Mouse (Mus musculus): ENCODE data around the gene Csnk1g2.

The Csnk1g2 gene
- long read RNA-seq, experiment 1, partial matches to known transcripts = 2 of 12 reads
- long read RNA-seq, experiment 1, other reads (novel, unspliced or antisense) = 10 of 12 reads
- long read RNA-seq, experiment 2, partial matches to known transcripts = 3 of 9 reads
- long read RNA-seq, experiment 2, other reads (novel, unspliced or antisense) = 6 of 9 reads

DNA sequence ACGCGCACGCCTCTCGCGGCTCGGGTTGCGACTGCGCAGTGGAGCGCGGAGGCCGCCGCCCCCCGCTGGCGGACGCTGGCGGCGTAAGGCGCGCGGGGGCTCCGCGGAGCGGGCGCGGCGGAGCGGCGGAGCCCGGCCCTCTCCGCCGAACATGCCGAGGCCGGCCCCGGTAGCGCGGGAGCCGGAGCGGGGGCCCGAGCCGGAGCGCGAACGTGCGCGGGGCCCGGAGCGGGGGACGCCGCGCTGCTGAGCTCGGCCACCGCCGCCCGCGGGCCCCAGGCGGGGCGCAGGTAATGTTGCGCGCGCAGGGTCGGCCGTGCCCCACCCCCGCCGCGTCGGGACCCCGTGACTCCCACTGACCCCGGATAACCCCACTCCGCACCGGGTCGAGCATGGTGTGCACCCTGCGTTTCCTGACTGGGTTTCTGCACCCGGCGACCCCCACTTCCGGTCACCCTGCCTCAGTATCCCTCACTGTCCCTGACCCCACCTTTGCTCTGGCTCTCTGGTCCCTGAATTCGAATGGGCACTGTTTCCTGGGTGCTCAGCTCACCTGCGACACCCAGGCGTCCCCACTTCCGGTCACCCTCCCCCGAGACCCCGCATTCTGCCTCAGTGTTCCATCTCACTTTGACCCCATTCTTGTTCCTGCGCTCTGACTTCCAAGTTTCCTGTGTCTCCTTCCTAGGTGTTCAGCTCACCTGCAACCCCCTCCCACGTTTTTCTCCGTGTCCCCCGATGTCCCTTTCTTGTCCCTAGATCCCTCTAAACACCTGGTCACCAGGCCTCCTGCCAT is at the start of gene Csnk1g2:
Gene Csnk1g2 (plus strand): TSS at position 178 of the 796 bp plus-strand sequence.
- intact Hi-C loops (cut with DNase I) = loop anchor here (5.0 kb wide), 1 partner anchor 46 kb away; the partner anchor contains the start of gene Klf16

DNA sequence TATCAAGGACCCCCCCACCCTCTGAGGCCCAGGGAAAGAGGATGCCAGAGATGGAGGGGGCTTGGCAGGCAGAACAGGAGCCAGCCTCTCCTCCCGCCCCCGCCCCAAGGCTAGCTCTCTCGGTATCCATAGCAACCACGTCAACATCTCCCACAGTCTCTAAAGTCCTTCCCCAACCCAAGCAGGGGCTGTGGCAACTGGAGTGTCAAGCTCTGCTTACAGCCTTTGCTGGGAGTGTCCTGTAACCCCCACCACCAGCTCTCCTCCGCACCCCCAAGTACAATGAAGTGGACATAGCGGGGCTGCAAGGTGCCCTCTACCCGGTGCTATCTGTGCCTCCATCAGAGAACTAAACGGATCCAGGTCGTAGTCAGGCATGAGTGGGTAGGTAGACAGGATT is 48.7 kb upstream of the Csnk1g2 start:
- intact Hi-C loops (cut with DNase I) = no loop called here

DNA sequence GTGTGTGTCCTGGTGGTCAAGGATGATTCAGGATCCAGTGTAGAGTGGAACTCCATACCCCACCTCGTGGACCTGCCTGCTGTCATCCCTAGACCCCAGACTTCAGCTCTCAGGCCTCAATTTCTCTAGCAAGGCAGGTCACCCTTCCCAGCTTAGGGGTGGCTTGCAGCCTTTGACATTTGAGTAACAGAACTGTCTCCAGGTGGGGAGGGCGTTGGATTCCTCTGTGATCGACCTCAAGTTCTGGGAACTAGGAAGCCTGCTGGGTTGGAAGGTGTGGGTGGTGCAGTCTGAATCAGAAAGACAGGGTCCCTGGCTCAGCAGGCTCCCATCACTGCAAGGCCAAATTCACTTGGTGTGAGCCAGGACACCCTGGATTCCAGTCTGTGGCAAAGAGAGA is 47.7 kb upstream of the Csnk1g2 start:
- intact Hi-C loops (cut with DNase I) = loop anchor here (5.0 kb wide), 2 partner anchors 47 to 112 kb away; partner anchors contain the start of gene Csnk1g2

DNA sequence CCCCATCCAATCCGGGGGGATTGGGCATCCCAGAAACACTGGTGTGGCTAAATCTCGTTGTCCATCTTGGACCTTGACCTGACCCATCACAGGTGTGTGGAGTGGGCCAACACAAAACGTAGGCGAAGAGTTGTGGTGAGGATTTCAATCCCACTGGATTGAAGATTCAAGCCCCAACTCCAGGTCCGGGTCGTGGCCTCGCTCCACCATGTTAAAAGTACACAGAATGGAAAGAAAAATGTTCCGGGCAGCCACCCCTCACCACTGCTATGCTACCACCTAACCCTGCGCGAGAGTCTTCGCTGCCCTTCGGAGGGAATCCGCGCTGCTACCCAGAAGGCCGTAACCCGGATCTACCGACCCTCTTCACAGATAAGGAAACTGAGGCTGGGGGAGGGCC is 46.7 kb upstream of the Csnk1g2 start:
- intact Hi-C loops (cut with DNase I) = loop anchor here (5.0 kb wide), 2 partner anchors 46 to 111 kb away; partner anchors contain the start of gene Csnk1g2

DNA sequence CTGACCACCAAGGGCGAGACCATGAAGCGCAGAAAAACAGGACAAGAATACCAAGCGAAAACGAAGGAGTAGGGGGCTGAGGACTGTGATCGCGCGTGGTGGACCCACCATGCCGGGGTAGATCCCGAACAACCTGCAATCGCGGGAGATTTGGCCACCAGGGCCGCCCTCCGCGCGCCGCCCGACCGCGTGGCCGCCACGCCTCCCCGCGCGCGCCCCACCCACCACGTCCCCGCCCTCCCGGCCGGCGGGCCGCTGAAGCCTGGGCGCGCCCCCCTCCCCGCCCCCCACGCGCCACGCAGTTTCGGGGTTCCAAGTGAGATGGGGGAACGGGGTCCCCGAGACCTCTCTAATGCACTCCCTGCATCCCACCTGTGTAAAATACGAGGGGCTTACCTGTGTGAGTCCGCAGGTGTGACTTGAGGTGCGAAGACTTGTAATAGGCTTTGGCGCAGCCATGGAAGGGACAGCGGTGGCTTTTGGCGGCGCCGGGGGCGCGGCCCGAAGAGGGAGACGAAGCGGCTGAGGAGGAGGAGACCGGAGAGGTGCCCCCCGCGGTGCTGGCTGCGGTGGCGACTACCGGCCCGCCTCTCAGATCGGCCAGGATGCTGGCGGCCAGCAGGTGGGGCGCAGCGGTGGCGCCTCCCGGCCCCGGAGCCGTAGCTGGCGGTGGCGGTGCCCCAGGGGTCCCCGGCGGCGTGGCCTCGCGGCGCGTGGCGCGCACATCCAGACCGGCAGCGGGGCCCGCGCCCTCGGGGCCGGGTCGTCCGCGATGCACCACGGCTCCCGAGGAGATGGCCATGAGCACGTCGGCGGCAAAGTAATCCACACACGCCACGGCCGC is 46.1 kb upstream of the Csnk1g2 start:
- intact Hi-C loops (cut with DNase I) = loop anchor here (5.0 kb wide), 2 partner anchors 46 to 111 kb away; partner anchors contain the start of gene Csnk1g2

DNA sequence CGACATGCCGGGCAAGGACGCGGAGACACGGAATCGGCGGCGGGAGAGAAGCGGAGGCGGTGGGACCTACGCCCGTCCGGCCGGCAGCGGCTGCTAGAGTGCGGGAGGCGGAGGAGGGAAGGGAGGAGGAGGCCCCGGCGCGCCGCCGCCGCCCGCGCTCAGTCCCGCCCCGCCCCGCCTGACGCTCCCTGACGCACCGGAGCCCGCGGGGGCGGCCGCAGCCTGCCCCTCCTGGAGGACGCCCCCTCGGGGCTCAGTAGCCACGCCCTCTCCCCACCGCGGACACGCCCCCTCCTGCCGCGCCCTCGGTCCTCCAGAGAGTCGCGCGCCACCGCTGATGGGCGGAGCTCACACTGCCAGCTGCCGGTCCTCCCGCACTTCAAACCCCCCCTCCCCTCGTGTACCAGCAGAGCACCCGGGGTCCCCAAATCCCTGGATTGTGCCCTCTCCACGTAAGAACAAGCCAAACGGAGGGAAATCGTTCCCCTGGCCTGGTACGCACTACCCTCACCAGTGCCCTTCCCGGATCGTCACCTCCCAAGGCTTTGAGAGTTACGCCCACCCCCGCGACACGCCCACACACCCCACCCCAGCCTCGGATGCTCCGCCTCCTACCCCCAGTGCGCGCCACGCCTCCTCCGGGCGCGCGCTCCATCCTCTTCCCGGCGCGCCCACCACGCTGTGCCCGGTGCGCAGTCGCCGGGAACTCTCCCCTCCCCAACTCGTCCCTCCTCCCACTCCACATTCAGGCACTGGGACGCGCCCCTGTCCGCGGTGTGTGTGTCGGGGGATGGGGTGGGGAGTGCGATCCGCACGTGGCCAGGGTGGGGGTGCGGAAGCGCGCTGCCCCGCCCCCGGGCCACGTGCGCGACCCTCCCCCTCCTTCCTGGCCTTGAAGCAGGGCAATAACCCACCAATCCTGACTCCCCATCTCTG is 45.2 kb upstream of the Csnk1g2 start, which contains the start of gene Klf16:
Gene Klf16 (minus strand): TSS at position 127 of the 936 bp plus-strand sequence.
- intact Hi-C loops (cut with DNase I) = loop anchor here (5.0 kb wide), 2 partner anchors 45 to 110 kb away; partner anchors contain the start of gene Csnk1g2

DNA sequence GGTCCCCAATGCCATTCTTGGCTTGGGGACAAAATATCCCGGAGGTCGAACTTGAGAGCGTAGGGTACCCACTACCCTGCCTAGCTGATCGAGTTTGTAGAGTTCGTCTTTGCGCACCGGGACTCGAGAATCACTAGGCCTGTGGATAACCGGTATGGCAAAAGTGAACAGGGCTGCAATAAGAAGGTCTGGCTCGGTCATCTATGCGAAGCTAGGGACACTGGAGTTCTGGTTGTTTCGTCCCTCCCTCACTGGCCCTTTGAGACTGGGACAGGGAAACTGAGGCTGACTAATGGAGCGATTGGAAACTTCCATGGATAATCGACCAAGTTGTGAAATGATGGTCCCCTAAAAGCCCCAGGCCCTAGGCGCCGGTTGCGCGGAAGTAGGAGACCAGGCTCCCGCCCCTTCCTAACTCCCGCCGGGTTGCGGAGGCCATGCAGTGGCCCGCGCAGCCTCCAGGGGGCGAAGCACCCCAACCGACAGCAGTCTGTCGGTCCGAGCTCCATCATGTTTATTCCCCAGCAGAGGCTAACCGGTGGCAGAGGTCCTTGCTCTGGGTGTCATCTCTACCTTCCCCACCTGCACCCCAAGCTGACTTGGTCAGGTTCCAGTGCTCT is 44.4 kb upstream of the Csnk1g2 start:
- intact Hi-C loops (cut with DNase I) = loop anchor here (5.0 kb wide), 2 partner anchors 44 to 109 kb away; partner anchors contain the start of gene Csnk1g2

DNA sequence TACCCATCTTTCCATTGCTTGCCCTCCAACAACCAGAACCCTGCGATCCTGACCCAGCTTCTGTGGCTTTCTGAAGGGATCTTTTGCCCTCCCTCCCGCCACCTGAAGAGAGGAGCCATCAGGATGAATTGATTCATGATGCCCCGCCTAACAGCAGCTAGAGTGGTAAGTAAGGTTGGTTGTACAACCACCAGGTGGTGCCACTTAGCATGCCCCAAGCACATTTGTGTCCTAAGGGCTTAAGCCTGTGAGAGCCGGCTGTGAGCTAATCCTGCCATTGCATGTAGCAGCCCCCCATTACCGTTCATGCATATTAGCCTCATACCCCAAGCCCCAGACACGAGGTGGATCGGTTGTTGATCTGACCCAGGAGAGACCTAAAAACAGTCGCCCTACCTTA is 43.7 kb upstream of the Csnk1g2 start:
- intact Hi-C loops (cut with DNase I) = loop anchor here (5.0 kb wide), 2 partner anchors 43 to 108 kb away; partner anchors contain the start of gene Csnk1g2

DNA sequence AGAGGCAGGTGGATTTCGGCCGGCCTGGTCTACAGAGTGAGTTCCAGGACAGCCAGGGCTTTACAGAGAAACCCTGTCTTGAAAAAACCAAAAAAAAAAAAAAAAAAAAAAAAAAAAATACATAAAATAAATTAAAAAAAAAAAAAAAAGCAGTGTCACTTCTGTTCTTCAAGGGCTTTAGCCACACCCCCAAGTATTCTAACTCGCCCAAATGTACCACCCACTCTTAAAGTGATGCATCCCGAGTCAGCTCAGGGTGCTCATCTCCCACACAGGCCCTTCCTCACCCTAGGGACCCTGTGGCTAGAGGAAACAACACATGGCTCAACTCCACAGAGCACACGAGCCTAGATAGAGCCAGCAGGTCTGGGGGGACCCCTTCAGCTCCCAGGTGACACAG is 39.6 kb upstream of the Csnk1g2 start:
- intact Hi-C loops (cut with DNase I) = no loop called here

DNA sequence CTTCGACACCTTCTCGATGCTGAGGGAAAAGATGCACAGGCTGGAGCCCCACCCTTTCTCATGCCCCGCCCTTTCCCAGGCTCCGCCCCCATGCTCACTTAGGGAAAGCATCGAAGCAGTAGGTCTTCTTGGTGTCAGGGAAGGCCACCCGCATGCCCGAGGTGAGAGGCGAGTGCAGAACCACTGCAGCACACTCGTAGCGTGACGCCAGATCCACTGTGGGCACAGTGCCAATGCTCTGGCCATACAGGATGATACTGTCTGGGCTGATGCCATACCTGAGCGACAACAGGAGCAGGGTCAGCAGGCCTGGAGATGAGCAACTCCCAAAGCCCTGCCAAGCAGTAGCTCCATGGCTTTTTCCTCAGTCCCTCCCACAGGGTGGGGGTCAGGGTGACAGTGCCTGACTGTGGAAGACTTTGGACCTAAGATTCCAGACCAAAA is 38.6 kb upstream of the Csnk1g2 start:
- intact Hi-C loops (cut with DNase I) = no loop called here

DNA sequence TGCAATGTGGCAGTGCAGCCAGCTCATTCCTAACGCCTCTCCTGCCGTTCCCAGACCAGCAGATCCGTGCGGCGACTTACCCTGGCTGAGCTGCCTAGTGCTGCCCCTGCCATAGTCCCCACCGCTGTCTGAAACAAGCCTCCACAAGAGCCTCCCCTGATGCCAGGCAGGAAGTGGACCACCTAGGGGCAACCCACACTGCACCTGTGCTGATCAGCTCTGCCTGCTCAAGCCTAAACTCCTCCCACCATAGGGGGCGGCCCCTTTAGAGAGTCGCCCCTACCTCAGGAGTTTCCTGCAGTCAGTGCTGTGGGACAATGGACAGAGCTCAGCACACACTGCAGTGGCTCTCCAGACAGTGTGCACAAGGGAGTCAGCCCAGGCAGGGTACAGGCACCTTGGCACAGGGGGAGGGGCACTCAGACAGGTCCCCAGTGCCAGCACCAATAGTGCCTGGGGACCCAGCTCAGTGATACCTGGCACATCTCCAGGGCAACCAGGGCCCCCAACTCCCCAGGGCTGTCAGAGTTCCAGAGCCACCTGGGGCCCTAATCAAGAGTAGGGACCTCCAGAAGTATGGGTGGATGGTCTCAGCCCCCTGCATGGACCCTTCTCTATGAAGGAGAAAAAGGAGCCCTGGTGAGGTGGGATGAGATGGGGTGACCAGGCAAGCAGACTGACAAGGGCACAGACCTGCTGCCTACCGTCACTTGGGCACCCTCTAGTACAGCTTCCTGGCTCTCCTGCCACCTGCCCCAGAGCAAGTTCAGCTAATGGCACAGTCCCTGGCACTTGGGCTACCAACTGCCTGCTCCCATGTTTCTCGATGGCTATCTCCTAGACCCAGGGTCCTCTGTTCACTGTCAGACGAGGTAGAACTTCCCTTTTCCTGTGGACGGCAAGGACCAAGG is 37.7 kb upstream of the Csnk1g2 start:
- intact Hi-C loops (cut with DNase I) = no loop called here

DNA sequence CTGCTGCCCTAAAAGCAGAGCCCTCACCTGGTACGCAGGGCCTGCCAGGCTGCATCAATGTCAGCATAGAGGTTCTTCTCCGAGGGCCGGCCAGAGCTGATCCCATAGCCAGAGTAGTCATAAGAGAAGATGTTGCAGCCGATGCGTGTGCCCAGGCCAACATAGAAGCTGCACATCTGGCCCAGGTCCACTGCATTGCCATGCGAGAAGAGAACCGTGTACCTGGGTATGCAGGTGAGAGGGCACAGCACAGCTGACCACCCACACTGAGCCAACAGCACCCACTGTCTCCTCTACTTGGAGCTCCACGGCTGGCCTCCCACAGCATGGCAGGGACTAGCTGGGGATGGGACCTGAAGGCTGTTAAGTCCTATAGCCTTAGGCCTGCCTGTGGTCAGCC is 37.1 kb upstream of the Csnk1g2 start:
- intact Hi-C loops (cut with DNase I) = no loop called here

DNA sequence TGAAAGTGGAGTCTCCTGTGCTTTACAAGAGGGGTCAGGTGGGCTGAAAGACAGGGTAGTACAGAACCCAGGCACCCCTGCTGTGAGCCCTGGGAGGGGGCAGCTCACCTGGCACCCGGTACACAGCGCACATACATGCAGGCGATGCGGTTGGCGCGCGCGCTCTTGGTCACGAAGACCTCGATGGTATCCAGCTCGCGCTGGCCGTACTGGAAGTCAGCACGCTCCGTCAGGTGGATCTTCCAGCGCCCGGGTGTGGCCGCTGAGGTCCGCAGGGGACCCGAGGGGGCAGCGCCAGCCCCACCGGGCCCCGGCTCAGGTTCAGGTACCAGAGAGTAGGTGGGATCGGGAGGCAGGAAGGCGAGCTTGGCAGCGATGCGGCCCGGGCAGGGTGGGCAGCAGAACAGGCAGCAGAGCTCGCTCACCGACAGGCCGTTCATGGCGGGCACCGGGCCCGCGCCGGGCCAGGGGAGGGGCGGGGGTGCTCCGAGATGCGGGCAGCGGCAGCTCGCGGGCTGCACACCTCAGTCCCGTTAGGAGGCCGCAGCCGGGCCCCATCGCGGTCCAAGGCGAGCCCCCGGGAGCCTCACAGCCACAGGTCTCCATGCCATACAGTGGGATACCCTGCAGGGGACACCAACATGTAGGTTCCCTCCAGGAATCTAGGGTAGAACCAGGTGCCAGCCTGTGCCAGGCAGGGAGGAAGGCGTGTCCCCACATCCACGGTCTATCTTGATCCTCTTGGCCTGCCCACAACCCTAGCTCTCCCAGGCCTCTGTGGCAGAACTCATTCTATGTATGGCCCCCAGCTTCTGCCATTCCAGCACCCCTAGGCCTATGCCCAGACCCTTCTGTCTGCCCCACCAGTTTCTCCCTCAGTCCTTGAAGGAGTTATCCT is 36.0 kb upstream of the Csnk1g2 start:
- intact Hi-C loops (cut with DNase I) = no loop called here

DNA sequence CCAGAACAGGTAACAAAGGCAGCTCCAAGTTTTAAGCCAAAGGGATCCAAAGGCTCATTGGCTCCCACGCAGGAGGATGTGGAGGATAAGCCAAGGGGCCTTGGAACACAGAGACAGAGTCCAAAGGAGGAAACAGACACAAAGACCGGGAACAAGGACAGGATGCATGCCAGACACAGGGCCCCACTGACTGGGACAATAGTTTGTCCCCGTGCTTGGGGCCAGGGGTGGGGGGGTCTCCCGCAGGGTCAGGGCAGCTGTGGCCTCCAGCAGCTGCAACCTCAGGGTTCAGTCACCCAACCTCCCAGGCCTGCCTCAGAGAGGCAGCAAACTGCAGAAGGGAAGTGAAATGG is 35.4 kb upstream of the Csnk1g2 start:
- intact Hi-C loops (cut with DNase I) = no loop called here

DNA sequence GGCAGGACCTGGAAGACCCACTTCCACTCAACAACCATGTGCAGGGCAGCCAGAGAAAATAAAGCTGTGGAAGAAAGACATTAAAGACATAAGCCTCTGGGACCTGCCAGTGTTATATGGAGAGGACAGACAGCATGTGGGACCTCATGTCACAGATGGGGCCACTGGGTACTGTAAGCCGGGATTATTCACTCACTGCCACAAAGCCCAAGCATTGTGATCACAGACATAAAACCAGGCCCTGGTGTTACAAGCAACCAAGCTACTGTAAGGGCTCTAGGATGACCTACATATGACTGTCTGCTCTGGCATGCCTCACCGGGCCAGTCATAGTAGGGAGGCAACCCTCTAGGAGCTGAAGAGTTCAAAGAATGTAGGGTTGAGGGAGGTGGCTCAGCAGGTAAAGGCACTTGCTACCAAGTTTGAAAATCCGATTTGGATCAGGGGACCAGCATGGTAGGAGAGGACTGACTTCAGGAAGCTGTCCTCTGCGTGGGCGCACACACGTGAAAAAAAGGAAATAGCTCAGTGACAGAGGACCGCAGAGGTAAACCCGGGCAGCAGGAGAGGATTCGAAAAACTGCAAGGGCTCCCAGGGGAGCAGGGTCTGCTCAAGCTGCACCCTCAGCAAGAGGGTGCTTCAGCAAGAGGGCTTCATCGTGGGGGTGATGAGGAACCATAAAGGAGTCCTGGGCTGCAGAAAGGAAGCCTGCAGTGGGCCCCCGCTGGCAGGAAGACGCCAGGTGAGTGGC is 33.3 kb upstream of the Csnk1g2 start:
- intact Hi-C loops (cut with DNase I) = no loop called here

DNA sequence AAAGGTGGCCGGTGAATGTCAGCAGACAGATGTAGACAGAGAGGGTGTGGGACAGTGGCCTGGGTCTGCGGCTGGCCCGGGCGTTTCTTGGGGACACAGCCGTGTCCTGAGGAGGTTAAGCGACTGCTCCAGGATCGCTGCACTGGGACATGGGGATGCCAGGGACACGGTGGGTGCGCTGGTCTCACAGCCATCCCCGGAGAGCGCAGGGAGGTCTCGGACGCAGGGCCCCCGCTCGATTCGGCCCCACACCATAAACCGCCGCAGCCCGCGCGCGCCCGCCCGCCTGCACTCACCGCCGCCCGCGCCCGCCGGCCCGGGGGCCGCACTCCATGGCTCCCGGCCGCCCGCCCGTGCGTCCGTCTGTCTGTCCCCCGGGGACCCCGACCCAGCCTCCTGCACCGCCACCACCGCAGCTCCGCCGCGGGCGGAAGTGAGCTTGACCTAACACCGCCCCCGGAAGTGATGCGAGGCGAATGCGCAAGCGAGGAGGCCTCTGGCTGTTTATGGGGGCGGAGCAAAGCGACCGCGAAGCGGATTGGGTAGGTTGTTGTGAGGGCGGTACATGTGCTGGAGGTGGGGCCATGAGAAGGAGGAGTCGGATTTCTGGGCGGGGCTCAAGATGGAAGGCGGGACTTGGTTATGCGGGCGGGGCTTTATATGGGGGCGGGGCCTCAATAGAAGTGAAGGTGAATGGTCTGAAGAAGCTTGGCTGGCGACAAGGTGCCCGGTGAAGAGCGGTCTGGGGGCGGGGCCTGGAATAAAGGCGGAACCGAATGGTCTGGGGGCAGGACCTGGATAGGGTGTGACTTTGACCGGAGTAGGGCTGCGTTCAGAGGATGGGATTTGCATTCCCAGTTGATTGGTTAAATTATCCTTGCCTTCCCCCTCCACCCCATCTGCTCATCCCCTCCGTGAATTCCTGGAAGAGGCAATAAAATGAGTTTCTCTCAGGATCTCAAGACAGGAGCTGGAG is 32.5 kb upstream of the Csnk1g2 start, which contains the start of gene Abhd17a:
Gene Abhd17a (minus strand): TSS at position 463 of the 976 bp plus-strand sequence.
- intact Hi-C loops (cut with DNase I) = no loop called here
